Mouse (Mus musculus) liver, embryonic 14.5 days (tissue): ENCODE measurements around the gene Oxct2b. TPM values are rescaled to one million over a fixed set of nuclear protein-coding genes. Genes with fewer than 3 reads are reported as not detected.

Source experiments
- ATAC-seq: fragments of 200-750 bp; cut with Nextera tagmentation; 2 replicates; pipeline ENCODE4 v1.8.0; 2017; ENCODE audit warnings: moderate number of reproducible peaks, mild to moderate bottlenecking, moderate library complexity; ENCODE audit not compliant: insufficient read depth
- DNase-seq, 3 experiments: peaks; one replicate each; pipeline ENCODE4 v3.0.0-alpha.2; 2012 to 2013; ENCODE audit warnings: low read depth in 3 of 3, low spot score in 3 of 3
- H3K27ac ChIP-seq: fragments of 300-500 bp; sonication (generic); 2 replicates; pipeline ENCODE4 v1.5.1; 2014; ENCODE audit warnings: moderate library complexity, mild to moderate bottlenecking, control low read depth, inconsistent platforms
- H3K27me3 ChIP-seq: fragments of 300-500 bp; sonication (generic); 2 replicates; pipeline ENCODE4 v1.6.1; 2014; ENCODE audit warnings: mild to moderate bottlenecking, low read length, moderate library complexity; ENCODE audit not compliant: control insufficient read depth, insufficient read depth
- H3K36me3 ChIP-seq: fragments of 300-500 bp; sonication (generic); replicated peaks from 2 replicates; pipeline ENCODE4 v1.6.1; 2014; ENCODE audit warnings: low read depth; ENCODE audit not compliant: control insufficient read depth, insufficient read depth
- H3K4me1 ChIP-seq, 2 experiments: fragments of 200-500 bp in 1 of 2; fragments of 300-500 bp in 1 of 2; sonication (generic) in 1 of 2; replicated peaks; 2 replicates each; pipeline ENCODE4 v1.6.1; 2012 to 2014; ENCODE audit warnings: antibody characterized with exemption in 1 of 2, inconsistent platforms in 1 of 2, low read length in 1 of 2; ENCODE audit not compliant: control insufficient read depth in 2 of 2, insufficient read depth in 2 of 2
- H3K4me2 ChIP-seq: fragments of 300-500 bp; sonication (generic); 2 replicates; pipeline ENCODE4 v1.6.1; 2014; ENCODE audit warnings: low read depth, mild to moderate bottlenecking, control low read depth, moderate library complexity
- H3K4me3 ChIP-seq, 2 experiments: fragments of 200-500 bp in 1 of 2; fragments of 300-500 bp in 1 of 2; sonication (generic) in 1 of 2; 2 replicates each; pipeline ENCODE4 v1.5.1; 2012 to 2014; ENCODE audit warnings: low read depth in 2 of 2, low read length in 2 of 2, mild to moderate bottlenecking in 2 of 2, control low read depth in 1 of 2, inconsistent platforms in 1 of 2, moderate library complexity in 1 of 2; ENCODE audit not compliant: insufficient read depth in 1 of 2
- H3K9ac ChIP-seq: fragments of 300-500 bp; sonication (generic); replicated peaks from 2 replicates; pipeline ENCODE4 v1.6.1; 2014; ENCODE audit warnings: mild to moderate bottlenecking, control low read depth, moderate library complexity
- H3K9me3 ChIP-seq: fragments of 300-500 bp; sonication (generic); 2 replicates; pipeline ENCODE4 v1.6.1; 2016; ENCODE audit warnings: low read length, mixed read lengths; ENCODE audit not compliant: control insufficient read depth
- CTCF ChIP-seq: IDR thresholded peaks from 2 replicates; pipeline ENCODE4 v1.5.1; 2016; ENCODE audit warnings: antibody characterized with exemption, low read depth, control low read depth
- EP300 ChIP-seq: IDR thresholded peaks from 2 replicates; pipeline ENCODE4 v1.6.1; 2016; ENCODE audit warnings: antibody characterized with exemption, low read depth
- WGBS: fragments of 180-500 bp; shearing (Covaris S2); extraction: QIAGEN DNeasy Blood & Tissue Kit; methylation state at CpG from one replicate; pipeline ENCODE4 v1.1.7; 2014; ENCODE audit not compliant: insufficient replicate concordance; 5-methylcytosine and 5-hydroxymethylcytosine counted together
- polyA plus RNA-seq, 2 experiments: library from polyadenylated mRNA; depleted of rRNA in 1 of 2; stranded (reverse) in 1 of 2; unstranded in 1 of 2; fragments of >200 nt; fragmentation: Nextera tagmentation in 1 of 2; extraction: Ambion mirVana in 1 of 2; gene quantifications; 2 replicates each; pipeline versions ENCODE4 v1.2.1 to v1.2.3; 2012 to 2014

Gene Oxct2b
- polyA plus RNA-seq (2012; rRNA removed) (not detected in 2 replicates), polyA plus RNA-seq (2014; fragmentation: Nextera tagmentation; extraction: Ambion mirVana) (not detected in 2 replicates)

GRCm38 (mm10) chr4:123116011-123116410, at the start of gene Oxct2b:
Oxct2b (plus strand) TSS chr4:123116266.
- WGBS, result 10% methylated on average over 22 of the region's 22 CpGs

GRCm38 (mm10) chr4:123068646-123069045, 47.4 kb upstream of the Oxct2b start:
- Histone ChIP-seq H3K27ac (no peak overlapping the region), H3K4me2 (no peak overlapping the region), H3K9ac (no peak overlapping the region), H3K4me3 (no peak overlapping the region), H3K4me1 (0 out of 4 replicates have a peak, but pooled peaks cover 0 to 3% of the 10 kb centered on the region in 2 experiments), H3K9me3 (no peaks in the 10 kb centered on the region), H3K36me3 (no peaks in the 10 kb centered on the region), H3K27me3 (no peaks in the 10 kb centered on the region; the same call in 1 of the 2 replicates)
- no peak for DNase-seq
- WGBS, result 23% methylated on average over 6 of the region's 6 CpGs
- no peak for ATAC-seq
- TF ChIP-seq CTCF (no peak), EP300 (no peak)

More at GRCm38 (mm10) chr4:123116011-123116410, at the start of gene Oxct2b:
- TF ChIP-seq EP300 (no peak), CTCF (no peak)
- no peaks in the 10 kb centered on the region for H3K36me3 ChIP-seq
- H3K9ac ChIP-seq, result no peak within 1 kb of the TSS
- no peaks in the 10 kb centered on the region; a peak in 1 of 4 replicates for H3K4me1 ChIP-seq
- H3K27ac ChIP-seq, result no peak within 1 kb of the TSS
- ATAC-seq (no peak), DNase-seq (no peak)
- H3K9me3 ChIP-seq, result no peaks in the 10 kb centered on the region
- H3K4me2 ChIP-seq, result no peak within 1 kb of the TSS
- no peak within 1 kb of the TSS for H3K4me3 ChIP-seq
- H3K27me3 ChIP-seq, result peaks cover 6% of the 10 kb centered on the region

GRCm38 (mm10) chr4:123071266-123071966, 44.6 kb upstream of the Oxct2b start:
- Histone ChIP-seq H3K27me3 (no peaks in the 10 kb centered on the region; the same call in 1 of the 2 replicates), H3K4me2 (peak overlapping the region; percentile 49), H3K9me3 (no peaks in the 10 kb centered on the region), H3K9ac (no peak overlapping the region), H3K4me3 (no peak overlapping the region), H3K27ac (no peak overlapping the region), H3K4me1 (0 out of 4 replicates have a peak, but pooled peaks cover 0 to 3% of the 10 kb centered on the region in 2 experiments), H3K36me3 (no peaks in the 10 kb centered on the region)
- TF ChIP-seq EP300, result no peak
- peak; percentile 54 for TF ChIP-seq CTCF
- peak; percentile 55; the same call in 1 of the 2 replicates for ATAC-seq
- 3% methylated on average over 13 of the region's 13 CpGs for WGBS
- DNase-seq, result peak in 1 of 3 experiments; percentile 14

GRCm38 (mm10) chr4:123076928-123077327, 39.1 kb upstream of the Oxct2b start:
- H3K27ac ChIP-seq, result no peak overlapping the region
- no peak overlapping the region for H3K9ac ChIP-seq
- H3K27me3 ChIP-seq, result no peaks in the 10 kb centered on the region
- H3K4me2 ChIP-seq, result no peak overlapping the region
- no peaks in the 10 kb centered on the region for H3K9me3 ChIP-seq
- H3K4me3 ChIP-seq, result no peak overlapping the region
- peaks cover 0 to 4% of the 10 kb centered on the region in 2 experiments; a peak in 1 of 4 replicates for H3K4me1 ChIP-seq
- ATAC-seq (no peak), DNase-seq (no peak)
- TF ChIP-seq CTCF (no peak), EP300 (no peak)
- no peaks in the 10 kb centered on the region for H3K36me3 ChIP-seq
- WGBS, result 62% methylated on average over 8 of the region's 8 CpGs

GRCm38 (mm10) chr4:123078231-123078630, 37.8 kb upstream of the Oxct2b start:
- DNase-seq (peak in 2 of 3 experiments; percentile 20 to 27), ATAC-seq (peak; percentile 50; the same call in 1 of the 2 replicates)
- Histone ChIP-seq H3K9ac (no peak overlapping the region), H3K27me3 (no peaks in the 10 kb centered on the region), H3K36me3 (no peaks in the 10 kb centered on the region), H3K4me3 (no peak overlapping the region), H3K27ac (no peak overlapping the region), H3K9me3 (no peaks in the 10 kb centered on the region), H3K4me2 (no peak overlapping the region; the same call in 1 of the 2 replicates), H3K4me1 (peaks cover 0 to 4% of the 10 kb centered on the region in 2 experiments; a peak in 1 of 4 replicates)
- 18% methylated on average over 4 of the region's 4 CpGs for WGBS
- TF ChIP-seq EP300 (no peak), CTCF (no peak)
